10 mouse cellular contexts compared by ENCODE assay signal in genomic region chr17:26688795-26689735, GRCm38 (mm10). TPM values are rescaled to one million over a fixed set of nuclear protein-coding genes. Genes with fewer than 3 reads are reported as not detected.
DNase-seq lines count a peak whose midpoint lies in the region; ATAC-seq lines count a peak whose summit lies in the region.
"Had no signal": no experiment of that assay in that cellular context is flagged by ENCODE, and none has a peak within 500 bp of the region (broad histone marks: within the 10 kb centered on the region; RNA-seq: fewer than 3 reads in every experiment).

No protein-coding gene starts in this region.

- no peak for DNase-seq in forebrain, embryonic 10.5 days (ENCODE audit: extremely low spot score, low spot score)
- no peak for DNase-seq in liver
- peak; percentile 45 for DNase-seq in brain, embryonic 18.5 days (ENCODE audit: low read depth, low spot score)
- DNase-seq in gastrocnemius, adult 18-20 months (ENCODE audit: low spot score), result no peak
- DNase-seq in left cerebral cortex, adult 8-10 months (ENCODE audit: low spot score in 2 of 2), result no peak
- DNase-seq: adrenal gland, adult 8-10 months had no signal

- 52% methylated on average over 8 of the region's 8 CpGs for WGBS in forebrain, embryonic 13.5 days
- WGBS in forebrain, embryonic 10.5 days, result 73% methylated on average over 8 of the region's 8 CpGs
- 79% methylated on average over 8 of the region's 8 CpGs for WGBS in liver, embryonic 12.5 days (ENCODE audit: insufficient replicate concordance)

- ATAC-seq in forebrain, embryonic 13.5 days, result peak; percentile 72
- ATAC-seq in liver, embryonic 12.5 days, result no peak
- ATAC-seq in megakaryocyte-erythroid progenitor cell, adult 5-6 weeks (replicated peaks; ENCODE audit: low FRiP score, low TSS enrichment, poor library complexity, severe bottlenecking), result 0 out of 2 replicates have a peak, but pooled peaks have one; percentile 2

- no peaks in the 10 kb centered on the region for H3K9me3 ChIP-seq in forebrain, embryonic 13.5 days (replicated peaks)
- no peaks in the 10 kb centered on the region for H3K9me3 ChIP-seq in forebrain, embryonic 10.5 days
- H3K9me3 ChIP-seq in liver, embryonic 12.5 days (replicated peaks), result no peaks in the 10 kb centered on the region

- peak overlapping the region; percentile 87 for H3K27ac ChIP-seq in forebrain, embryonic 13.5 days
- no peak overlapping the region for H3K27ac ChIP-seq in forebrain, embryonic 10.5 days
- 0 out of 2 replicates have a peak overlapping the region, but pooled peaks have one; percentile 4 for H3K27ac ChIP-seq in liver, embryonic 12.5 days

- peak overlapping the region; percentile 12; the same call in 1 of the 2 replicates for H3K4me2 ChIP-seq in forebrain, embryonic 13.5 days
- H3K4me2 ChIP-seq in liver, embryonic 12.5 days, result no peak overlapping the region

- H3K4me3 ChIP-seq in forebrain, embryonic 13.5 days, result no peak overlapping the region
- H3K4me3 ChIP-seq in forebrain, embryonic 10.5 days, result no peak overlapping the region
- H3K4me3 ChIP-seq in liver, embryonic 12.5 days, result no peak overlapping the region
- H3K4me3 ChIP-seq: erythroblast, embryonic 14.5 days had no signal

- no peaks in the 10 kb centered on the region for H3K27me3 ChIP-seq in forebrain, embryonic 13.5 days
- no peaks in the 10 kb centered on the region for H3K27me3 ChIP-seq in forebrain, embryonic 10.5 days (ENCODE audit: poor library complexity, severe bottlenecking)
- H3K27me3 ChIP-seq in liver, embryonic 12.5 days (replicated peaks), result no peaks in the 10 kb centered on the region

- peak overlapping the region; percentile 0; the same call in 1 of the 2 replicates for H3K9ac ChIP-seq in forebrain, embryonic 13.5 days
- H3K9ac ChIP-seq in liver, embryonic 12.5 days, result no peak overlapping the region; the same call in 1 of the 2 replicates

- H3K36me3 ChIP-seq in forebrain, embryonic 13.5 days (ENCODE audit: poor library complexity, severe bottlenecking), result peaks cover 9% of the 10 kb centered on the region
- H3K36me3 ChIP-seq in forebrain, embryonic 10.5 days (replicated peaks), result peaks cover 12% of the 10 kb centered on the region
- H3K36me3 ChIP-seq in liver, embryonic 12.5 days, result peaks cover 46% of the 10 kb centered on the region

- H3K4me1 ChIP-seq in forebrain, embryonic 13.5 days, result peaks cover 47% of the 10 kb centered on the region
- peaks cover 16% of the 10 kb centered on the region for H3K4me1 ChIP-seq in forebrain, embryonic 10.5 days
- peaks cover 39% of the 10 kb centered on the region for H3K4me1 ChIP-seq in liver, embryonic 12.5 days

RNA-seq across cellular contexts. Expression of gene Atp6v0e, which starts 26.0 kb away (rescaled TPM):
- 139 and 144 TPM in 2 replicates for polyA plus RNA-seq in forebrain, embryonic 13.5 days (2015; fragmentation: Nextera tagmentation; extraction: Ambion mirVana)
- polyA plus RNA-seq in forebrain, embryonic 10.5 days (2016; fragmentation: Nextera tagmentation; extraction: Ambion mirVana), result 104 and 109 TPM in 2 replicates
- 177 and 179 TPM in 2 replicates for polyA plus RNA-seq in liver, embryonic 12.5 days (2016; fragmentation: Nextera tagmentation; extraction: Ambion mirVana)
- total RNA-seq in megakaryocyte-erythroid progenitor cell, adult 5-6 weeks (2014; fragmentation: Nextera tagmentation), result 212 and 213 TPM in 2 replicates
- 270 and 362 TPM in 2 replicates for total RNA-seq in megakaryocyte-erythroid progenitor cell, adult 5-6 weeks (2017)
- total RNA-seq in gastrocnemius, adult 18-20 months (2021), result 10 to 100 TPM; 41.1 to 44.0 TPM
- total RNA-seq in left cerebral cortex, adult 8-10 months (2022), result 10 to 100 TPM; 34.5 to 46.9 (median 43.4) TPM

RNA-seq across cellular contexts. Expression of gene Crebrf, which starts 26.4 kb away (rescaled TPM):
- 11.1 and 13.8 TPM in 2 replicates for polyA plus RNA-seq in forebrain, embryonic 13.5 days (2015; fragmentation: Nextera tagmentation; extraction: Ambion mirVana)
- polyA plus RNA-seq in forebrain, embryonic 10.5 days (2016; fragmentation: Nextera tagmentation; extraction: Ambion mirVana), result 1.7 and 2.5 TPM in 2 replicates
- 1.7 and 2.1 TPM in 2 replicates for polyA plus RNA-seq in liver, embryonic 12.5 days (2016; fragmentation: Nextera tagmentation; extraction: Ambion mirVana)
- 11.4 and 12.0 TPM in 2 replicates for total RNA-seq in megakaryocyte-erythroid progenitor cell, adult 5-6 weeks (2014; fragmentation: Nextera tagmentation)
- total RNA-seq in megakaryocyte-erythroid progenitor cell, adult 5-6 weeks (2017), result 17.9 and 37.0 TPM in 2 replicates
- 10 to 100 TPM; 37.7 to 47.2 TPM for total RNA-seq in gastrocnemius, adult 18-20 months (2021)
- total RNA-seq in left cerebral cortex, adult 8-10 months (2022), result 100 to 1,000 TPM; 167 to 219 (median 192) TPM

Comparison
In these comparisons a context has a peak if more than half of its experiments do, and no peak if none do; other contexts are left out.
1. RNA of gene Atp6v0e, which starts 26.0 kb away (total RNA-seq): 212 to 362 TPM in megakaryocyte-erythroid progenitor cell, adult 5-6 weeks; 34.5 to 46.9 TPM in left cerebral cortex, adult 8-10 months and 41.1 to 44.0 TPM in gastrocnemius, adult 18-20 months; every median in the first group is over 4 times any median in the second.